Mouse (Mus musculus): Measurements from ENCODE around the gene Exoc2. TPM values are rescaled to one million over a fixed set of nuclear protein-coding genes. Genes with fewer than 3 reads are reported as not detected.

The Exoc2 gene
- total and polyA plus RNA-seq, 3 experiments, result 22.1 to 26.0 TPM; not detected in 1

GRCm38 (mm10) chr13:30801886-30802285 lies 172.0 kb downstream of the Exoc2 start:
- Histone ChIP-seq H3K27me3 (ENCODE audit: control insufficient read depth in 1 of 2, insufficient read depth in 2 of 2, low read length in 2 of 2) (no peaks in the 10 kb centered on the region), H3K4me1 (ENCODE audit: control insufficient read depth in 1 of 2, insufficient read depth in 2 of 2, low read length in 2 of 2) (no peaks in the 10 kb centered on the region), H3K27ac (ENCODE audit: control insufficient read depth, low read depth, low read length) (no peak overlapping the region), H3K36me3 (ENCODE audit: control insufficient read depth in 1 of 2, insufficient read depth in 2 of 2, low read length in 2 of 2) (no peaks in the 10 kb centered on the region), H3K4me3 (ENCODE audit: control insufficient read depth in 1 of 2, insufficient read depth in 1 of 2, low read depth in 2 of 2, low read length in 2 of 2) (no peak overlapping the region), H3K79me2 (ENCODE audit: control insufficient read depth, insufficient read depth, low read length, poor library complexity) (no peaks in the 10 kb centered on the region), H3K9ac (ENCODE audit: control insufficient read depth, low read depth, low read length, poor library complexity, severe bottlenecking) (no peak overlapping the region), H3K9me3 (replicated peaks; ENCODE audit: insufficient read depth, low read length) (no peaks in the 10 kb centered on the region)
- DNase-seq (ENCODE audit: low read depth, low spot score), result no peak
- no peak for TF ChIP-seq NRF1 (IDR thresholded peaks at IDR 0.05; ENCODE audit: insufficient read depth, low read depth, low read length, poor library complexity, severe bottlenecking)
- TF ChIP-seq TAL1 (IDR thresholded peaks at IDR 0.05; ENCODE audit: low read length), result no peak
- no peak for TF ChIP-seq ZC3H11A (IDR thresholded peaks at IDR 0.05; ENCODE audit: low read depth, low read length)
- TF ChIP-seq JUND (IDR thresholded peaks at IDR 0.05; ENCODE audit: low read depth, low read length), result no peak
- no peak for TF ChIP-seq UBTF (IDR thresholded peaks at IDR 0.05; ENCODE audit: borderline replicate concordance, insufficient read depth, low read depth, low read length)
- no peak for TF ChIP-seq TBP (IDR thresholded peaks at IDR 0.05; ENCODE audit: low read depth, low read length)
- no peak for TF ChIP-seq MYB (IDR thresholded peaks at IDR 0.05; ENCODE audit: low read depth, low read length)
- no peak for TF ChIP-seq HCFC1 (IDR thresholded peaks at IDR 0.05; ENCODE audit: low read depth, low read length)
- no peak for TF ChIP-seq EP300 (IDR thresholded peaks at IDR 0.05; ENCODE audit: low read depth in 1 of 2, low read length in 2 of 2)
- TF ChIP-seq MXI1 (IDR thresholded peaks at IDR 0.05; ENCODE audit: low read depth, low read length), result no peak
- no peak for TF ChIP-seq ZNF384 (IDR thresholded peaks at IDR 0.05; ENCODE audit: low read depth, low read length)
- TF ChIP-seq CHD1 (IDR thresholded peaks at IDR 0.05; ENCODE audit: low read depth, low read length), result no peak
- no peak for TF ChIP-seq MAFK (IDR thresholded peaks at IDR 0.05; ENCODE audit: borderline replicate concordance, low read depth, low read length)
- TF ChIP-seq E2F4 (IDR thresholded peaks at IDR 0.05; ENCODE audit: borderline replicate concordance, low read depth, low read length), result no peak
- no peak for TF ChIP-seq GATA1 (IDR thresholded peaks at IDR 0.05; ENCODE audit: low read depth, low read length)

- Histone ChIP-seq H3K9me3 (replicated peaks; ENCODE audit: insufficient read depth, low read length) (no peaks in the 10 kb centered on the region), H3K4me1 (ENCODE audit: control insufficient read depth in 1 of 2, insufficient read depth in 2 of 2, low read length in 2 of 2) (no peaks in the 10 kb centered on the region), H3K9ac (ENCODE audit: control insufficient read depth, low read depth, low read length, poor library complexity, severe bottlenecking) (no peak overlapping the region), H3K79me2 (ENCODE audit: control insufficient read depth, insufficient read depth, low read length, poor library complexity) (no peaks in the 10 kb centered on the region), H3K36me3 (ENCODE audit: control insufficient read depth in 1 of 2, insufficient read depth in 2 of 2, low read length in 2 of 2) (no peaks in the 10 kb centered on the region), H3K4me3 (ENCODE audit: control insufficient read depth in 1 of 2, insufficient read depth in 1 of 2, low read depth in 2 of 2, low read length in 2 of 2) (no peak overlapping the region), H3K27ac (ENCODE audit: control insufficient read depth, low read depth, low read length) (no peak overlapping the region), H3K27me3 (ENCODE audit: control insufficient read depth in 1 of 2, insufficient read depth in 2 of 2, low read length in 2 of 2) (no peaks in the 10 kb centered on the region)
- TF ChIP-seq CHD2 (IDR thresholded peaks at IDR 0.05; ENCODE audit: low read length) (no peak), USF1 (IDR thresholded peaks at IDR 0.05; ENCODE audit: low read depth, low read length) (no peak), E2F4 (IDR thresholded peaks at IDR 0.05; ENCODE audit: borderline replicate concordance, low read depth, low read length) (no peak), MEF2A (IDR thresholded peaks at IDR 0.05; ENCODE audit: extremely low read depth, insufficient replicate concordance, low read depth, low read length, poor library complexity, severe bottlenecking) (no peak), CHD1 (IDR thresholded peaks at IDR 0.05; ENCODE audit: low read depth, low read length) (no peak), UBTF (IDR thresholded peaks at IDR 0.05; ENCODE audit: borderline replicate concordance, insufficient read depth, low read depth, low read length) (no peak), POLR2A (IDR thresholded peaks at IDR 0.05; ENCODE audit: control insufficient read depth in 1 of 2, insufficient read depth in 1 of 2, low read depth in 1 of 2, low read length in 2 of 2, poor library complexity in 1 of 2) (no peak), SIN3A (IDR thresholded peaks at IDR 0.05; ENCODE audit: low read length) (no peak), ETS1 (IDR thresholded peaks at IDR 0.05; ENCODE audit: low read depth, low read length) (no peak), MAZ (IDR thresholded peaks at IDR 0.05; ENCODE audit: low read depth, low read length) (no peak), NELFE (IDR thresholded peaks at IDR 0.05; ENCODE audit: low read depth, low read length) (no peak), EP300 (IDR thresholded peaks at IDR 0.05; ENCODE audit: low read depth in 1 of 2, low read length in 2 of 2) (no peak), JUND (IDR thresholded peaks at IDR 0.05; ENCODE audit: low read depth, low read length) (no peak), TCF12 (IDR thresholded peaks at IDR 0.05; ENCODE audit: low read depth, low read length) (no peak), GATA1 (IDR thresholded peaks at IDR 0.05; ENCODE audit: low read depth, low read length) (no peak)
- no peak for DNase-seq (ENCODE audit: low read depth, low spot score)
These were observed 177.9 kb downstream of the Exoc2 start for GRCm38 (mm10) chr13:30795960-30796359.
